Mouse (Mus musculus) T-helper 17 cell (primary cell): Measurements from ENCODE around the gene Mpp6.

Experiments used
- in situ Hi-C, 2 experiments: fragments of 300-600 bp; cut with MboI, MseI; formaldehyde crosslinking; loops; 1 replicate in 1 of 2; 2 replicates in 1 of 2; pipeline ENCODE4 v1.15.1; 2025; ENCODE audit warnings: high pct_unique_total_duplicates in 2 of 2

Mpp6 gene

GRCm38 (mm10) chr6:50223606-50224005 lies 113.6 kb downstream of the Mpp6 start:
- in situ Hi-C loops, result no loop called here

- in situ Hi-C loops, result no loop called here
Observed at GRCm38 (mm10) chr6:50225232-50225631, 115.2 kb downstream of the Mpp6 start.

- in situ Hi-C loops, result no loop called here
Observed at GRCm38 (mm10) chr6:50228180-50228579, 118.1 kb downstream of the Mpp6 start.

- in situ Hi-C loops, result no loop called here
Observed at GRCm38 (mm10) chr6:50231288-50231687, 121.2 kb downstream of the Mpp6 start.

GRCm38 (mm10) chr6:50232984-50233383 lies 122.9 kb downstream of the Mpp6 start:
- in situ Hi-C loops, result no loop called here

GRCm38 (mm10) chr6:50237963-50238362 lies 127.9 kb downstream of the Mpp6 start:
- in situ Hi-C loops, result no loop called here

- in situ Hi-C loops, result no loop called here
Observed at GRCm38 (mm10) chr6:50239902-50240301, 129.9 kb downstream of the Mpp6 start.

GRCm38 (mm10) chr6:50240437-50240836 lies 130.4 kb downstream of the Mpp6 start:
- in situ Hi-C loops, result no loop called here

- in situ Hi-C loops, result no loop called here
Observed at GRCm38 (mm10) chr6:50244126-50244525, 134.1 kb downstream of the Mpp6 start.

GRCm38 (mm10) chr6:50244967-50245366 lies 134.9 kb downstream of the Mpp6 start:
- in situ Hi-C loops, result no loop called here

GRCm38 (mm10) chr6:50247356-50247755 lies 137.3 kb downstream of the Mpp6 start:
- in situ Hi-C loops, result no loop called here

- in situ Hi-C loops, result no loop called here
Observed at GRCm38 (mm10) chr6:50247791-50248190, 137.8 kb downstream of the Mpp6 start.
